14 mouse cellular contexts compared by ENCODE assay signal in genomic region chr15:59707081-59707480, GRCm38 (mm10).
"Had no signal": no experiment of that assay in that cellular context is flagged by ENCODE, and none has a peak within 500 bp of the region (broad histone marks: within the 10 kb centered on the region; RNA-seq: fewer than 3 reads in every experiment).

No protein-coding gene starts in this region.

- H3K36me3 ChIP-seq: limb, embryonic 15.5 days; midbrain, embryonic 13.5 days; neural tube, embryonic 15.5 days had no signal

- H3K9ac ChIP-seq: limb, embryonic 15.5 days; lung, embryonic 14.5 days; midbrain, embryonic 13.5 days; neural tube, embryonic 15.5 days had no signal

- H3K27me3 ChIP-seq: limb, embryonic 15.5 days; midbrain, embryonic 13.5 days; neural tube, embryonic 15.5 days had no signal

- H3K27ac ChIP-seq: kidney, postnatal 0 days; limb, embryonic 15.5 days; macrophage; midbrain, embryonic 13.5 days; neural tube, embryonic 15.5 days; stomach, postnatal 0 days had no signal

- ATAC-seq: midbrain, embryonic 13.5 days had no signal

- H3K4me3 ChIP-seq: limb, embryonic 15.5 days; midbrain, embryonic 13.5 days; neural tube, embryonic 15.5 days had no signal

- DNase-seq: kidney, adult 11 months; kidney, postnatal 36 days; layer of hippocampus, adult 9-11 months; layer of hippocampus, postnatal 36 days; lung, embryonic 14.5 days; lung, postnatal 14 days; thymus, adult 2 months; thymus, postnatal 25 days had no signal

- H3K4me2 ChIP-seq: limb, embryonic 15.5 days; lung, embryonic 14.5 days; midbrain, embryonic 13.5 days; neural tube, embryonic 15.5 days had no signal

- H3K9me3 ChIP-seq: limb, embryonic 15.5 days; midbrain, embryonic 13.5 days; neural tube, embryonic 15.5 days had no signal

- H3K4me1 ChIP-seq: limb, embryonic 15.5 days; midbrain, embryonic 13.5 days; neural tube, embryonic 15.5 days had no signal
